Mouse (Mus musculus) megakaryocyte, adult 5-6 weeks (primary cell): Measurements from ENCODE around the gene Nmnat2. TPM values are rescaled to one million over a fixed set of nuclear protein-coding genes. Genes with fewer than 3 reads are reported as not detected.

ENCODE experiments used
- ATAC-seq: 2 replicates; pipeline ENCODE4 v1.8.0; 2016; ENCODE audit warnings: mild to moderate bottlenecking, inconsistent platforms; ENCODE audit not compliant: poor library complexity, severe bottlenecking
- total RNA-seq, 2 experiments: library from RNA; stranded (forward) in 1 of 2; stranded (reverse) in 1 of 2; fragments of 153-499, 151-499 nt in 1 of 2; fragments of 221-1000, 200-1000 nt in 1 of 2; gene quantifications; 2 replicates each; pipeline versions ENCODE4 v1.2.3 to v1.2.4; 2015 to 2017

The Nmnat2 gene
- total RNA-seq, 2 experiments from 2014 or later = not detected

DNA sequence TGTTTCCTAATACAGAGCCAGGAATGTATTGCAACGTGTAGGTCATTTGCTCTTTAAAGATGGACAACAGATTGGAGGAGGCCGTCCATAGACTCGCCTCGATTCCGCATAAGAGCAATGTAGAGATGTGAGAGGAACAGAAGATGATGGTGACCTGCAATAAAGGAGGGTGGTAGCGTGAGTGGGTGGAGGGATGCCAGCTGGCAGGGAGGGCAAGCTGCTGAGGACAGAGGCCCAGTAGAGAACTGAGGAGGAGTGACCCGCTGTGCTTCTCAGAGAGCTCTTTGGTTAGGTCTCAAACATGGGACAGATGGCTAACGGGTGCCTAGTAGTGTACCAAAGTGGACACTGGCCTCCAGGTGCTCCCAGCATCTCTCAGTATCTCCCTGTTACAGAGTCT is 23.9 kb downstream of the Nmnat2 start:
- ATAC-seq = no peak

GRCm38 (mm10) chr1:152983416-152983815 is 28.6 kb downstream of the Nmnat2 start:
- no peak for ATAC-seq

- ATAC-seq = no peak
Observed at GRCm38 (mm10) chr1:152986981-152987380, 32.2 kb downstream of the Nmnat2 start.

DNA sequence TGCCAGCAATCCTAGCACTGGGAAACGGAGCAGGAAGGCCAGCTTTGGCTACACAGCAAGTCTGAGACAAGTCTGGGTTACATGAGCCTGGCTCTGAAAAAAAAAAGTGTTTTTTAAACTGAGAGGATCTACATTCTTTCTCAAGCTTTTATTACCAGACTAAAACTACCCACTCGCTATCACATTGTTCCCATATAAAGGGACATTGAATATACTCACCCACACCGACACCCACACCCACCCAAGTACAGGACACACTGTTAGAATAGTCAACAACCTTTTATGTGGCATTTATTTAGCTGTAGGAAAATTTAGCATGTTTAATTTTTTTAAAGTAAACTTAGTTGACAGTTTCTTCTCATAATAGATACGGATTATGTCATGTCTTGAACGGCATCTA is 35.3 kb downstream of the Nmnat2 start:
- no peak for ATAC-seq

DNA sequence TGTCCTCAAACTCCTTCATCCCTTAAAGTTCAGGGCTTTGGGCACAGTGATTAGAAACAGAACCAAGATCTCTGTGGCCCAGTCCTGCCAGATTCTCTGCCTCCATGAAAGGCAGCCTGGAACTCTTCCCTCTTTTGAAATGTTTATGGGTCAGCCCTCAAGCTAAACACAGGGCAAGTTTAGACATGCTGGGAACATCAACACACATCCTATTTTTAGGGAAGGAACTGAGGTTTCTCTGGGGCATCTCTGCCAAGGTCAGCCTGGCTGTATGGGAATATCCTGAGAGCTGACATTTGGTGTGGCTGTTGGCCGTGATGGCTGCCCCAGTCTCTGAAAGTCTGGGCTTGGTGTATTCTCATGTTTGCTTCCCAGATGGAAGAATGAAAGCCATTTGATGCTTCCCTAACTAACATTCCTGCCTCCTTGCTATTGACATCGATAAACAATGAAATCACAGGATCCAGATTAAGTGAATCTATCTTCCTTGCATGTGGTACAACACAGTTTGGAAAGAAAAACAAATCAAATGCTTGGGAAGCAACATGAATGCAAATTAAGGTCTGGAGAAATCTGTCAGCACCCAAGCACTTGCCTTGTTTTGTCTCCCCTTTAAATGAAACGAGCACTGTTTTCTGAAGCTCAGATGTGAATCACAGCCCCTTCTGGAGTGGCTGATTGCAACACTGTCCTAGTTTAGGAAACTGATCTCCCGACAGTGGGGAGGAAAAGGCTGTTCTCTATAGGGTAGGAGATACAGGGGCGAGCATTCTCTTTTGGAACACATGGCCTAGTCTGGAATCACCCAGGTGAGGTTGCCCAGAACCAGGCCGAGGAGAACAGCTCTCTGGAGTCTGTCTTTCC is 37.7 kb downstream of the Nmnat2 start:
- ATAC-seq = no peak

DNA sequence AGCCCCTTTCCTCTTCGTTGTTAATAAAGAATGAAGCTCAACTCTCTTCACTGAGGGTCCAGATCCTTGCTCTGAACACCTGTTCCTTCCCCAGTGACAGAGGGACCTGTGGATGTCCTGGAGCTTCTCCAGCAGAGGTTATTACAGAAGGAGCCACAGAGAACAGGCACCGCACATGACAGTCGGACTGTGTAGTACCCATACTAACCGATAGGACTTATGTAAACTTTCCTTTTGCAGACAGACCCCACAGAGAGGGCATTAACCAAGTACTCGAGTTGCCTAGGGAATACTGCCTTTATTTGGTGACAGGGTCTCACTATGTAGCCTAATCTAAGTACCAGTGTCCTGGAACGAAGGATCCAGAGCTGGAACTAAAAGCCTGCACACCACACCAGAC is 39.0 kb downstream of the Nmnat2 start:
- no peak for ATAC-seq

DNA sequence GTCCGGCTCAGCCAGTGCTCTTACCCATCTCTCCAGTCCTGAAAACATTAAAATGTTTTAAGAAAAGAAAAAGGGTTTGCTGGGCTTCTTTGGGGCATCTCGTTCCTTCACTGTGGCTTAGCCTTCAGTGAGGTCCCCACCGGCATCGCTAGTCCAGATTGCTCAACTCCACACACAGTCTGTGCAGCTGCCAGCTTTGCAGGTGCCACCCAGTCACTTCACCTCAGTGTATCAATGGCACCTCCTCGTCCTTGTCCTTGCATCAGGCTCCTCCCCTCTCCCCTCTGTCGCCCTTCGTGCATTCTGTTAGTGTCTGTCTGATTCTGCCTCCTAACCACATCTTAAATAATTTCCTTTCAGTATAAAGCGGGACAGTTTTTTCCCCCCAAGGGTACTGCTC is 45.2 kb downstream of the Nmnat2 start:
- no peak for ATAC-seq

GRCm38 (mm10) chr1:153000486-153001228 is 45.9 kb downstream of the Nmnat2 start:
- no peak for ATAC-seq

DNA sequence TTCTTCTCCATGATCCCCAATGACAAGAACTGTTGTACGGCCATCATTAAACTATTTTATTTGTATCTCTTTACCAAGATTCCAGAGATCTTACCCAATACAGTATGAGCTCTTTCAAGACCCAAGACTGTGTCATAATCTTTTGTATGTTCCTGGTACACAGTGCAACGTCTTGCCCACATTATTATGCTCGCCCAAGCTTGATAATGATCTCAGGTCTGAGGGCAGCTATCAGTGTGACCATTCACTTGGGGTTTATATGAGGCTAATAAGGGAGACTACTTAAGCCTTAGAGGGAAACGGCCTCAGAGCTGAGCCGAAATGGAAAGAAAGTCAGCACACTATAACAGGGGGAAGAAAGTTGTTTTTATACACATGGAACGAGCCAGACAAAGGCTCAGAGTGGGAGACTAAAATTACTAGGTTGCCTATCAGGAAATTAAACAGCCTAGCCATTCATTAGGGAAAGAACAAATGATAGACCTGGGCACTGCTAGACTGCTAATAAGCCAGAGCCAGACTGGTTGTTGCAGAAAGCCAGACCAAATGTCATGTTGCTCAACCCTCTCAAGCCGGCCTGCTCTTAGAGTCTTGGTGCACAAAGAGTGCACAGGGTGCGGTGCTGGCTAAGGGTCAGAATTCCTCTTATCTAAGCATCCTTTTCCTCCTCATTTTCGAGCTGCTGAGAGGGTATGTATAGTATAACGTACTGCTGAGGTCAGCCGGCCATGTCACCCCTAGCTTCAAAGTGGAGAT is 47.7 kb downstream of the Nmnat2 start:
- ATAC-seq = peak; percentile 54

DNA sequence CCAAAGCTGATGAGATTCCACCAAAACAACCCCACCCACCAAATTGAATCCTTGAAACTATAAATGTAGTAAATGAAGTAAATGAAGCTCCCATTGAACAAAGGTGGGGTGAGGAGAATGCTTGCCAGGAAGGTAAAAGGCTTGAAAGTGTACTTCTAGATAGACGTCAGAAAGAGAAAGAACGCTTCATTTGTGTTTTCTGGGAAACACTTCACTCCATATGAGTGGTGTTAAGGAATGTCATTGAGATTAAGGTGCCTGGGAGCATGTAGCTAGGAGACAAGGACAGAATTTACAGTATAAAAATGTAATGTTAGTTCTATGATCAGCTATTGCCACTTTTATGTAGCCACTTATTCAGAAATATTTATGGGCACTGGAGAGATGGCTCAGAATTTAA is 49.7 kb downstream of the Nmnat2 start:
- no peak for ATAC-seq

DNA sequence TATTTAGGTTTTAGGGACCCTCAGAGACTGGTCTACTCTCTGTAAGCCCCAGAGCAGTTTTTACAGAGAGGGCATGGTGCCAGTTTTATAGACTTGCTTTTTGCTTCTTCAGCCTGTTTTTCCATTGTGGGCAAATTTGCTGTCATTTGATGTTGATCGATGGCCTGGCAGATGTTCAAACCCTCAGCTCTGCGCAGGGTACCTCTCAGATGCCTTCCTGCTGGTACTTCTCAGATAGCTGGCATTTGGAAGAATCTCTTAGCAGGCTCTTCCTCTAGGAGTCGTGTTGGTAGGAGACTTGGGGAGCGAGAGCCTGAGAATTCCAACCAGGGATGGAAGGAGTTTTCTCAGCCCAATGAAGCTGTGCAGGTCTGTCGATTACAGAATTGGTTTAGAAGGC is 51.3 kb downstream of the Nmnat2 start:
- no peak for ATAC-seq

DNA sequence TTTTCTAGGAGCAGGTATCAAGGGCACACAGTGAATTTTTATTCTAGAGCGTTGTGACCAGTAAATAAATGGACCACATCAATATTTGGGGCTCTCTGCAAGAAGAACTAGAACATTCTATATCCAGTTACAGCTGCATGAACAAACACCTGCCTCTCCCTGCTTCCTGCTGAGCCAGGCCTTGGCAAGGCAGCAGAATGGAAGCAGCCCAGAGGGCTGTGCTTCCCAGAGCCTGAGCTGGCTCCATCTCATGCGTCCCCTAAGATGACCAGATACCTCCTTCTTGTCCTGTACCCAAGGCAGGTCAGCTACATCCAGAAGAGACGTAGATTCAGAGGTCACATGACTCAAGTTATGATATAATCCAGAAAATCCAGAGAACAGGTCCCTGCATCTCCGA is 52.0 kb downstream of the Nmnat2 start:
- no peak for ATAC-seq

DNA sequence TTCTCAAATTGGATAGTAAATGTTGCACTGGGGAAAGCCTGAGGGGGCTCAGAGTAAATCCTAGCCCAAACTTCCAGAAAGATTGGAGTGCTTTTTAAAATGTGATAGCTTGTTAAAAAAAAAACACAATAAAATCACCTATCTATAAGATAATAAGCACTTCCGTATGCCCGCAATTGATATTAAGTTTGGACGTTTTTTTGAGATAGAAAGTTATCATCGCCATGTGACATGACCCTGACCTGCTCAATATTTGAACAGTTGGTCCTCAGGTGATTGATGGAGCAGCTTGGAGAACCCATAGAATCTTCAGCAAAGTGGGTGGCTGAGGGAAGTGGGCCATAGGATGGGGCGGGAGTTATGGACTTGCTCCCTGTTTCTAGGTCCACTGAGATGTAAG is 52.5 kb downstream of the Nmnat2 start:
- no peak for ATAC-seq

DNA sequence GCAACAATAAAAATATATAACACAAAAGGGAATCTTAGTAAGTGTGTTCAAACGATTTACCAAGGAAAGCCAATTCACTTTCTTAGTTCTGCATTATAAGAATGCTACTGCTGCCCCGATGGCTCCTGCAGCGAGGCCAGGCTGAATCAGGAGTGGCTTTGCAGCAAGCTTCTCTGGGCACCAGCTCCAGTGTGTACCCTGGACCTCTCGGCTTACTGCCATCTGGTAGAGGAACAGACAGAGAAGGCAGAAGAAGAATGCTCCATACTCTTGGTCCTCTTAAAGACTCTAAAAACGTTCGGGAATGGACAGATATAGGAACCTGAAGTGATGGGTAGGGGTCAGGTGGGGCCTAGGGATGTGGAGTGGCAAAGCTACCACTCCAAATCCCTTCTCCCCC is 53.0 kb downstream of the Nmnat2 start:
- ATAC-seq = no peak

DNA sequence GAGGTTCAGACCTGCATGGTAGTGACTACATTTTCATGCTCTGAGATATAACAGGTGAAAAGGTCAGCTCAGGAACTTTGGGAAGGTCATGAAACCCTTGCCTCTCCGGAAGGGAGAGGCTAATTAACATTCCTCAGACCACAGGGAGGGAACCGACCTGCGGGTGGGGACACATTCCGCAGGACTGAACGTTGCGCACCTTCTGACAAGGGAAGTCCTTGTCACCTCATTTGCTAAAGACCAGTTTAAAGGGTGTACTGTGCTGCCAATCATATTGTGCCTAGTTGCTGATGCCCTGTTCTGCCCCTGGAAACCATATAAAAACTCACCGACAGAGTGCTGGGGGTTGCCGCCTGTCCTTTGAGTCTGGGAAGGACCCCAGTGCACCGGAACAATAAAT is 54.5 kb downstream of the Nmnat2 start:
- no peak for ATAC-seq

DNA sequence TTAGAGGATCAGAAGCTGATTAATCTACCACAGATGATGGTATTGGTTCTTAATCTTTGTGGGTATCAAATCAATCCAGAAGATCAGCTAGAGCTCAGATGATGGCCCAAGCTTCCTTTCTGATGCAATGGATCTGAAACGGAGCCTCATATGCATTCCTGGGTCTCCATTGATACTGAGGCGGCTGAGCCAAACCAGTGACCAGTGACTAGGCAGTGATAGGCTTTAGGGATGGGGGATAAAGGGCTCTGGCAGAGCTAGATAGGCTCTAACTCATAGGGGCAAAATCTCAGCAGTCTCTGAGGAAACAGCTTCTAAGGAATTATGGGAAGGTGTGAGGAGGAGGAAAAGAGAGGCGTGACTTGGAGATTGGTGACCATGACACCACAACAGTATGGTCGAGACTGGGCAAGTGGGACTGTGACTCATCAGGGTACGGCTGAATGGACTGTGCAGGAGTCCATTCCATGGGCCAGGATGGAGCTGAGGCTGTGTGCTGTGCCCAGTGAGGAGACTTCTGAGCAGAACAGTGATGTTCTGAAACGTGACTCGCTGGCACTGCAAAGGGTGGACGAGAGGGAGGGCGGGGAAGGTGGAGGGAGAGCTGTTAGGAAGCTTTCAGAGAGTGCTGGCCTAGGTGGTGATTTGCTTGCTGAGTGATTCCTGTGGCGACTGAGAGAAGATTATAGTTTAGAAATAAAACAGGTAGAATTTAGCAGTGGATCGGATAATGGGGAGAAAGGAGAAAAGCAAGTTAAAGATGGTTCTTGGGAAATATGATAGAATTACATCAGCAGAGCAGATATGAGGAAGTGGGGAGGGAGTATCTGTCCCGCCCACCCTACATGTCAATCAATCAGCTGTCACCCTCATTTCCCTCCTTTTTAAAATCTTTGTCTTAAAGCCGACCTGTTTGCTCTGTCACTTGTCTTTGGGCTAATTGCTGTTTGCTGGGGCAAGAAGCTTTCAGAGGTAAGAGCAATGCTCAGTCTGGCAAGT is 55.9 kb downstream of the Nmnat2 start:
- ATAC-seq = 0 out of 2 replicates have a peak, but pooled peaks have one; percentile 52

GRCm38 (mm10) chr1:153011544-153011943 is 56.8 kb downstream of the Nmnat2 start:
- no peak for ATAC-seq

DNA sequence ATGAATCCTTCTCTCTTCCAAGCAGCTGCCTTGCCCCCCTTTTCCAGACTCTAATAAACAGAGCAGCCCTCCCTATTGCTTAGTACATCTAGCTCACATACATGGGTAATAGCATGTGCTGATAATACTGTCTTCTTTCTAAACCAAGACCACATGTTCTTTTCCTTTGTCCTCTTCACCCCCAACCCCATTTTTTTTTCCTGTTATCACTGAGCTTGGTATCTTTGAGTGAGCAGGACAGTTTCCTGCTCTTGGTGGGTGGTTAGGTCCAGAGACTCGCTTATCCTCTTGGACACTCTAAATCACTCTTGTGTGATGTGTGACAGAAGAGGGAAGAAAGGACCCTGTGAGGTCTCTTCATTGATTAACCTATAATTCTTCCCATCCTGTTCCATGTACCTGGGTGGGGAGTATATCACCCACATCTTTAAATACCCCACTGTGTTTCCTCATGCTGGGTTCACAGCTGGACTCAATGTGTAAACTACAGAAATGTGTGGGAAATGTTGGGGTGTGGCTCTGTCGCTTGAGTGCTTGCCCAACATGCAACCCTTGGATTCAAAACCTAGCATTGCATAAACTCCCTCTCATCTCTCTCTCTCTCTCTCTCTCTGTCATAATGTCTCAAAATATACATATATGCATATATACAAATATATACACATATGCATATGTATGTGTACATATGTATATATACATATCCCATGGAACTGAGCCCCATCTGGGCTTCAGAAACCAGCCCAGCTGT is 58.9 kb downstream of the Nmnat2 start:
- no peak for ATAC-seq

DNA sequence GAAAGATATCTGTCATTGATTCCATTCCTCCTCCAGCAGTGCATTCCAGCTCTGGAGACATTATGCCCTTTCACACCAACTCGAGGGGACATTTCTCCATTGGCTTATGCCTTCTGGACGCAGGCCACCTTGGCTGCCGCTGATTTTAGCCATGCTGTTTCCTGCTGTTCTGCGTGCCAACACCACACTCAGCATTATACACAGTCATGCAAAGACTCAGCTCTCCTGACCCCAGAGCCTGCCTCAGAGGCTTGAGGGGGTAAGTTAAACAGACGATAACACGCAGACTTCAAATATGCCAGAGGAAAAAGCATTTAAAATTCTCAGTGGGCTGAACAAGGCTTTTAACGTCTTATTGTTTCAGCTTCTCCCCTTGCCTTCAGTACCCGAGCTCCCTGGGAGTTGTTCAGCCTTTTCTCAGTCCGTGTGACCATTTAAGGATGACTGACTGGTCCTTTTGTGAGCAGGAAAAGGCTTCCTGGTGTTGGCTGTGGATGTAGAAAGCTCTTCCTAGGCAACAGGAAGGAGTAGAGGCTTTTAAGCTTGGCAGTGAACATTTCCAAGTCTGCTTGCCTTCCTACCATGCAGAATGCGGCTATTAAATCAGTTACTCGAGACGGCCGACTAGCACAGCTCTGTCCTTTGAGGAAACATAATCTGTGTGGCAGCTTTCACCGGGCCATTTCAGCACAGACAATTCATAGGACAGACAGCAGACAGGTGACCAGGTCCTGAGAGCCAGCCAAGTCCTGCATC is 59.8 kb downstream of the Nmnat2 start:
- no peak for ATAC-seq
